Mouse (Mus musculus) heart, adult 2 months (tissue): ENCODE results near the gene Rps6kc1. TPM values are rescaled to one million over a fixed set of nuclear protein-coding genes. Genes with fewer than 3 reads are reported as not detected.

Experiments
- DNase-seq, 2 experiments: peaks; one replicate each; pipeline ENCODE4 v3.0.0; 2021
- H3K27ac ChIP-seq: fragments of 200-600 bp; 2 replicates; pipeline ENCODE4 v1.8.1; 2022
- H3K27me3 ChIP-seq: fragments of 200-500 bp; 2 replicates; pipeline ENCODE4 v1.6.1; 2012; ENCODE audit warnings: mild to moderate bottlenecking, low read length, inconsistent platforms, mixed read lengths; ENCODE audit not compliant: control insufficient read depth, insufficient read depth
- H3K36me3 ChIP-seq: fragments of 200-500 bp; 2 replicates; pipeline ENCODE4 v1.6.1; 2012; ENCODE audit warnings: low read length, inconsistent platforms; ENCODE audit not compliant: control insufficient read depth, insufficient read depth
- H3K4me1 ChIP-seq: fragments of 200-500 bp; 2 replicates; pipeline ENCODE4 v1.6.1; 2011; ENCODE audit warnings: low read length; ENCODE audit not compliant: control insufficient read depth, insufficient read depth
- H3K4me3 ChIP-seq: fragments of 200-600 bp; 2 replicates; pipeline ENCODE4 v1.8.1; 2022
- H3K79me2 ChIP-seq: fragments of 200-500 bp; replicated peaks from 2 replicates; pipeline ENCODE4 v1.6.1; 2012; ENCODE audit warnings: mild to moderate bottlenecking, inconsistent platforms, low read length, moderate library complexity, mixed read lengths; ENCODE audit not compliant: control insufficient read depth, insufficient read depth
- H3K9ac ChIP-seq: fragments of 200-500 bp; 2 replicates; pipeline ENCODE4 v1.6.1; 2012; ENCODE audit warnings: low read depth, mild to moderate bottlenecking, control low read depth, inconsistent platforms, low read length, mixed read lengths
- CTCF ChIP-seq: fragments of 200-600 bp; IDR thresholded peaks from 2 replicates; pipeline ENCODE4 v1.8.1; 2022; ENCODE audit warnings: antibody characterized with exemption, mild to moderate bottlenecking, moderate library complexity
- EP300 ChIP-seq: fragments of 200-500 bp; IDR thresholded peaks from 2 replicates; pipeline ENCODE4 v1.6.1; 2011; ENCODE audit warnings: low read depth, low read length, control low read depth; ENCODE audit not compliant: insufficient read depth
- POLR2A ChIP-seq: fragments of 200-500 bp; IDR thresholded peaks from 2 replicates; pipeline ENCODE4 v1.6.1; 2011; ENCODE audit warnings: mild to moderate bottlenecking, low read depth, low read length, control low read depth; ENCODE audit not compliant: insufficient read depth
- WGBS: fragments of 180-500 bp; shearing (Covaris S2); methylation state at CpG from one replicate; pipeline ENCODE4 v1.1.7; 2018; 5-methylcytosine and 5-hydroxymethylcytosine counted together
- intact Hi-C: fragments of 180-260 bp; cut with DNase I; formaldehyde crosslinking; loops from one replicate; pipeline ENCODE4 v1.15.1; 2025
- polyA plus RNA-seq: library from polyadenylated mRNA; depleted of rRNA; stranded (reverse); fragments of >200 nt; gene quantifications from 2 replicates; pipeline ENCODE4 v1.2.3, GENCODE M21; 2012
- total RNA-seq, 2 experiments: library from RNA; stranded (reverse); gene quantifications; 2 replicates each; pipeline ENCODE4 v1.2.3; 2021

The Rps6kc1 gene
- total and polyA plus RNA-seq, 3 experiments, result 6.9 to 18.9 (median 15.6) TPM

DNA sequence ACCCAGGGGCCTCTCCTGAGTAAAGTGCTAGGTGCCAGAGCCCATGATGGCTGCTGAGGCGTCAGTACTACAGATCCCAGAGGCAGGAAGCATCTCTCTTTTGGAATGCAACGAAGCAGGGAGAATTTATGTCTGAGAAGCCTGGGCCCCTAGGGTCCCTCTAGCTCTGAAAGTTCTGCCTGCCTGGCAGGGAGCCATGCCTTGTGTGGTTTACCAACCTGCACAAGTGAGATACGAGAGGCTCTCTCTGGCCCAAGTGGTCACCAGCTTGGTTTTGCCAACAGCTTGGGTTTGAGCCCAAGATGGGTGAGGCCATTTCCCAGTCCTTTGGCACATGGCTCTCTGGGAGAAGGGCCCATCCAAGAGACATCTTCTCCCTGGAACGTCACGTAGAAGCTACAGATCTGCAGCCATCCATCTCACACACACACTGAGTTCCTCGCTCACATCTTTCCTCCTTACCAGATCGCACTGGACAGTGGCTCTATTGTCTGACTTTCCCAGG lies 187.6 kb downstream of the Rps6kc1 start:
- no peak for TF ChIP-seq POLR2A
- TF ChIP-seq EP300, result no peak
- TF ChIP-seq CTCF, result no peak
- 79% methylated on average over 7 of the region's 7 CpGs for WGBS
- intact Hi-C loops, result no loop called here

DNA sequence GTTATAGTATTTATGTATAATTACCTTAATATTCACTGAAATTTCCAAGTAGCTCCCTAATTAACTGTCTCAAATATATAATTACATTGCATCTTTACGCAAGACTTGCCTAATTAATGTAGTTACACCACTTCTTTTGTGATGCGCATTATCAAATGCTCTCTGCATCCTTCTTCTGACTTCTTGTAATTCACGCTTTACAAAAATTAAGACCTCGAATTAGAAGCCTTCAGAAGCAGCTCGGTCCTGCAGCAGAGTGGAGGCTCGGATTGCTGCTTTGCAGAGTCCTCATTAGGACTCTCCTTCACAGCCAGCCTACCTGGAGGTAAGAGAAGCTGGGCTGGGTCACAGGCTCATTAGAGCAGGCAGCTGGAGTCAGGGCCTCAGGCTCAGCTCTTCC lies 197.7 kb downstream of the Rps6kc1 start:
- no peak for DNase-seq
- no peak overlapping the region for H3K27ac ChIP-seq
- H3K4me3 ChIP-seq, result no peak overlapping the region
- no peaks in the 10 kb centered on the region for H3K4me1 ChIP-seq
- intact Hi-C loops, result no loop called here
- no peak for TF ChIP-seq EP300
- no peak for TF ChIP-seq CTCF
- TF ChIP-seq POLR2A, result no peak
- WGBS, result 76% methylated on average over 6 of the region's 6 CpGs
- no peaks in the 10 kb centered on the region for H3K27me3 ChIP-seq
- no peak overlapping the region for H3K9ac ChIP-seq
- no peaks in the 10 kb centered on the region for H3K36me3 ChIP-seq
- no peaks in the 10 kb centered on the region for H3K79me2 ChIP-seq

More for the DNA sequence above, 187.6 kb downstream of the Rps6kc1 start:
- Histone ChIP-seq H3K27ac (no peak overlapping the region), H3K9ac (no peak overlapping the region), H3K27me3 (no peaks in the 10 kb centered on the region), H3K4me3 (no peak overlapping the region), H3K4me1 (no peaks in the 10 kb centered on the region), H3K36me3 (no peaks in the 10 kb centered on the region), H3K79me2 (no peaks in the 10 kb centered on the region)
- DNase-seq, result no peak

DNA sequence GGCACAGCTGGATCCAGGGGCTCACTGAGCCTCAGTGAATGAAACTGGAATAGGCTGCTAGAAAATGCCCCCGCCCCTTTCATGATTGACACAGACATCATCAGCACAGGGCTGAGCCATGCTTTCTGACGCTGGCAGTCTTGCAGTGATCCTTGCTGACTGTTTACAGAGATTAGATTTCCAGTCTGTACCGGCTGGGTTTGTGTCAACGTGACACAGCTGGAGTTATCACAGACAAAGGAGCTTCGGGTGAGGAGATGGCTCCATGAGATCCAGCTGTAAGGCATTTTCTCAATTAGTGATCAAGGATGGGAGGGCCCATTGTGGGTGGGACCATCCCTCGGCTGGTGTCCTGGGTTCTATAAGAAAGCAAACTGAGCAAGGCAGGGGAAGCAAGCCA lies 214.0 kb downstream of the Rps6kc1 start:
- WGBS, result 50% methylated on average over 6 of the region's 6 CpGs
- intact Hi-C loops, result loop anchor here (10.0 kb wide), 1 partner anchor 523 kb away; the partner anchor contains the start of gene Prox1
- H3K27ac ChIP-seq, result no peak overlapping the region
- no peak for DNase-seq
- H3K9ac ChIP-seq, result no peak overlapping the region
- H3K79me2 ChIP-seq, result no peaks in the 10 kb centered on the region
- H3K36me3 ChIP-seq, result no peaks in the 10 kb centered on the region
- H3K4me3 ChIP-seq, result no peak overlapping the region
- H3K4me1 ChIP-seq, result no peaks in the 10 kb centered on the region
- H3K27me3 ChIP-seq, result no peaks in the 10 kb centered on the region
- TF ChIP-seq EP300 (no peak), POLR2A (no peak), CTCF (no peak)

DNA sequence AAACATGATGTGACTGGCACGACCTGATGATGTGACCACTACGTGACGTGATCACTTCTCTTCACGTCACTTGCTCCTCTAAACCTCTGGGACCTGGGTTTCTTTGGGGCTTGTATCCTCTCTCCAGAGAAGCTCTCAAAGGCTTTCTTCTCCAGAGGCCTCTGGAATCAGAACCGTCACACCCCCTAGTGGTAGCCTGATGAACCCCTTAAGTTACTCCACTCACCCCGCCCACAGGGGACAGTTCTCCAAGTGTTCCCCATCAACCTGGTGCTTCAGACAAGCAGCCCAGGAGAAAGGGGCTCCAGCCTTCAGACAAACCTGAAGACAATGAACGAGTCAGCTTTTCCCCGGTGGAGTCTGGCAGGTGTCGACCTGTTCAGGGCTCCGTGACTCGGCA lies 216.0 kb downstream of the Rps6kc1 start:
- H3K79me2 ChIP-seq, result no peaks in the 10 kb centered on the region
- H3K4me1 ChIP-seq, result no peaks in the 10 kb centered on the region
- H3K27ac ChIP-seq, result no peak overlapping the region
- WGBS, result 66% methylated on average over 11 of the region's 11 CpGs
- DNase-seq, result peak; percentile 25 to 48
- no peaks in the 10 kb centered on the region for H3K27me3 ChIP-seq
- H3K4me3 ChIP-seq, result no peak overlapping the region
- H3K36me3 ChIP-seq, result no peaks in the 10 kb centered on the region
- H3K9ac ChIP-seq, result no peak overlapping the region
- intact Hi-C loops, result loop anchor here (10.0 kb wide), 1 partner anchor 521 kb away; the partner anchor contains the start of gene Prox1
- TF ChIP-seq CTCF (peak; percentile 76), EP300 (no peak)

DNA sequence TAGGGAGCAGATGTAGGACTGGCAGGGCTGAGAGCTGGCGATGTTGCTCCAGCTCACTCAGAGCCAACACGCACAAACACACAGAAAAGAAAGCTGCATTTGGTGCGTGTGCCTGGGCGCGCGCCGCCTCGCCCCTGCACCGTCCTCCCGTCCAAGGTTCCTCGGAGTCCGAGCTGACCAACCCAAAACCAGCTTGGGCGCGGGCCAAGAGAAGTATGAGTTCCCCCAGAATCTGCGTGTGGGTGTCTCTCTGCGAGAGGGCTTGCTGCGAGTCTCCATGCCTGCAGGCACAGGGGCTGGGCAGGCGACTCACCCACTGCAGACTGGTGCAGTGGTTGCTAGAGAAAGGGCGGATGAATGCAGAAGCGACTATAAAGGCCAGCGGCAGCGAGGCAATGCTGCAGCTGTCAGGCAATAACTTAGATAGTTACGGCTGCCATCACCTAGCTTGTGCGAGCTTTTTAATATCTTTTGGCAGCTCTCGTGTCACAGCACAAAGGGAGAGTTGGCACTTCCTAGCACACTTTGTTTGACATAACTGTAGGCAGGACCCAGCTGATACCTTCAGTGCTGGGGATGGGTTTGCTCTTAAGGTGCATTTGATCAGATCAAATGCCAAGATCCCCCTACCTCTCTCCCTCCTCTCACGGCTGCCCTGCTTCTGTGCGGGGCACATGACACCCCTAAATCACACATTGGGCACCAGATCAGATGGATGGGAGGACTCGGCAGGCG lies 220.9 kb downstream of the Rps6kc1 start:
- no peaks in the 10 kb centered on the region for H3K4me1 ChIP-seq
- intact Hi-C loops, result loop anchor here (10.0 kb wide), 1 partner anchor 516 kb away; the partner anchor contains the start of gene Prox1
- TF ChIP-seq EP300, result no peak
- TF ChIP-seq POLR2A, result no peak
- TF ChIP-seq CTCF, result no peak
- H3K79me2 ChIP-seq, result no peaks in the 10 kb centered on the region
- peak overlapping the region; percentile 23; the same call in 1 of the 2 replicates for H3K4me3 ChIP-seq
- H3K36me3 ChIP-seq, result no peaks in the 10 kb centered on the region
- H3K27me3 ChIP-seq, result no peaks in the 10 kb centered on the region
- no peak for DNase-seq
- 55% methylated on average over 29 of the region's 29 CpGs for WGBS
- no peak overlapping the region for H3K9ac ChIP-seq
- H3K27ac ChIP-seq, result no peak overlapping the region

DNA sequence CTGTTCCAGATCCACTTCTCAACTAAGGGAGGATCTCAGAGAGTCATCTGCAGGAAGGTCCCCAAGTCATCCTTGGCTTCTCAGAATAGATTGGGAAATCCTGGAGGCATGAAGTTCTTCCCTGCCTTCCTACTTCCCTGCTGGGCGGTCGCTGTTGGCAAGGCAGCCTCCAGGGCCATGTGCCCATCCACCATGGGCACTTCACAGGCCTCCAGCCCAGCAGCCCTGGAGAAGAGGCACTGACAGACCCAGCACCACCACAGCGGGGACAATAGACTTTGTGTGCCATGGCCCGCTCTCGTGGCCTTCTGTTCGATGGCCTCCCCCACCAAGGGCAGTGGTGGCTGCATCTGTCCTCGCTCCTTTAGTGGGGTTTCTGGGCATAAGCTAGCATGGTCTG lies 228.5 kb downstream of the Rps6kc1 start:
- no peak for DNase-seq
- no peaks in the 10 kb centered on the region for H3K36me3 ChIP-seq
- H3K4me1 ChIP-seq, result no peaks in the 10 kb centered on the region
- no peaks in the 10 kb centered on the region for H3K79me2 ChIP-seq
- H3K27ac ChIP-seq, result no peak overlapping the region
- H3K9ac ChIP-seq, result no peak overlapping the region
- no peak overlapping the region for H3K4me3 ChIP-seq
- intact Hi-C loops, result no loop called here
- 91% methylated on average over 7 of the region's 7 CpGs for WGBS
- H3K27me3 ChIP-seq, result no peaks in the 10 kb centered on the region
- TF ChIP-seq EP300 (no peak), POLR2A (no peak), CTCF (no peak)
